Mouse (Mus musculus): ENCODE measurements at regions not wholly inside any gene's neighbourhood (a gene's known extent, or its start where the extent isn't known, plus 50 kb on each side); places are given as distances from the start of the nearest gene placed in this dataset.

DNA sequence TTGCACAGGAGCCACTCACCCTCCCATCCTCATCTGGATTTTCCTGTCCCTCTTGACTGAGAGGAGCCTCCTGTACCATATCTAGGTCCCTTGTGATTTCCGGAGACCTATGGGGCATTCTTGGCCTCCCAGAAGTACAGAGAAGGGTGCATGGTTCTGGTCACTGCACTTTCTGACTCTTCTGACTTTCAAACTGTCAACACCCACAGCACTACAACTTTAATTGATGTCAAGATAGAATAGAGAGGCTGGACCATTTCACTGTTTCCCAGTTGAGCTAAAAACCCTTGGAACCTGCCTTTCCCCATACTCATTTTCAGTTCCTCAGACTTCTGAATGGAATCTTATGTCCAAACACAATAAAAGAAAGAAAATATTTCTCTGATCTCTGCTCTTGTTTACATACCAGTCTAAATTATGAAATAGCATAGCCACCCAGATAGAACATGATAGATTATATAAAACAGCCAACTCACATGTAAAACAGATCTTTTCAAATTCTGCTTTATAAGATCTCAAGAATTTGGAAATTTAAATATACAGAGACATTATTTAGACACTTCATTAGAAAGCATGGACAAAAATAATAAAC lies 144.2 kb downstream of the Ptger3 start:
- no peak for DNase-seq (ENCODE audit: low spot score)

GRCm38 (mm10) chr3:157699961-157700360 lies 133.3 kb downstream of the Ptger3 start:
- no peak for DNase-seq (ENCODE audit: low spot score)

GRCm38 (mm10) chr3:157698529-157698928 lies 131.8 kb downstream of the Ptger3 start:
- DNase-seq (ENCODE audit: low spot score), result no peak

DNA sequence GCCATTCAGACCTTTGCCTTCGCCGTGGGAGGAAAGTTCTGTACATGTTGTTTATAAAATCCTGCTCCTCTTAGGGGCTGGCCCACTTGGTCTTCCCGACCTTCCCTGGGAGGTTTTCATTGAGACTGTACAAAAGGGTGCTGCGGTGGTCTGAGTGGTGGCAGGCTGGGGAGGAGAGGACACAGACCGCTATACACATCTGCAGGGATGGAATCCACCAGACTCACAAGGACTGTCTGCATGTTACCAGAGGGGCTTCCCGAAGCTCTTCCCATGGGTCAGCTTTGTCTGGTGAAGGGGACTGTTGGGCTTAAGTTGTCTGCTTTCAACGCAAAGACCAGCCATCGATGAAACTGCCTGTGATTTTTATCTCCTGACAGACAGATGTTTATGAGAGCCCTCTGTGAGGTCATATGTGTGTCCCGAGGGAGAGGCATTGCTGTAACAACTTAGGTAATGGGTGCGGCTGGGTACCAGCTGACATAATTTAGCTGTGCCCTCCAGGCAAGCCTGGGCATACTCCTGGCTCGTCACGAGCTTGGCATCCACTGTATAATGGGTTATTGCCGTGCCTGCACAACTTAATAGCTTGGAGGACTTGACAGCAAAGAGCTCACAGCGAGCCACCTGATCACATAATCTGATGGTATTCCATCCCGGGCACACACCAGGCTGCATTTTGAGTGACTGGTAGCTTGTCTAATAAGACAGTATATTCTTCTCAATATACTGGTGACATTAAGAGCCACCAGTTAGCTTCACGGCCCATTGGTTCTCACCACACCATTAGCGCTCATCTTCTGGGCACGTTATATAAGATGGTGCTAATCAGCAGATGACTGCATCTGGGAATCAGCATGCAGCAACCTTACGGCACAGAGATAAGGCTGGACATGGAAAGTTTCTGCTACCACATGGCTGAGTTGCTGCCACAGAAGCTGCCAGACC lies 128.7 kb downstream of the Ptger3 start:
- no peak for DNase-seq (ENCODE audit: low spot score)
